Mouse (Mus musculus) heart, postnatal 10 days (tissue): ENCODE results near the gene Impdh1. TPM values are rescaled to one million over a fixed set of nuclear protein-coding genes. Genes with fewer than 3 reads are reported as not detected.

Experiments used
- microRNA-seq, 2 experiments: library from miRNA; unstranded; fragments of <30 nt; microRNA quantifications; one replicate each; pipeline ENCODE4 v1.2.0; 2022
- total RNA-seq, 2 experiments: library from RNA; stranded (reverse); gene quantifications; 2 replicates each; pipeline ENCODE4 v1.2.3; 2021

Impdh1 gene
- total RNA-seq, 2 experiments from 2014 or later: 35.2 to 41.5 TPM

Small RNAs within 50 kb of the gene (microRNA-seq; reads per million reads assigned to microRNA genes)
- 0 reads per million in 2 experiments for gene Gm24303

Other genes with a start within 250 kb of the Impdh1 start
- gene Lep, start 156.1 kb downstream of the Impdh1 start, total RNA-seq: under 1 TPM; 0.29 to 0.60 TPM
- 10 to 100 TPM; 21.0 to 22.5 TPM for gene Rbm28, start 51.4 kb downstream of the Impdh1 start, total RNA-seq
- gene Prrt4, start 36.8 kb downstream of the Impdh1 start, total RNA-seq: 1 to 10 TPM; 6.4 to 6.7 TPM
- 1 to 10 TPM; 7.3 to 9.8 TPM for gene Hilpda, start 56.1 kb upstream of the Impdh1 start, total RNA-seq
- gene Fam71f2, start 63.2 kb upstream of the Impdh1 start, total RNA-seq: not detected
- gene Fam71f1, start 102.8 kb upstream of the Impdh1 start, total RNA-seq: not detected
- gene Calu, start 131.7 kb upstream of the Impdh1 start, total RNA-seq: 100 to 1,000 TPM; 327 to 353 TPM
- gene Opn1sw, start 172.1 kb upstream of the Impdh1 start, total RNA-seq: not detected
- gene Ccdc136, start 179.9 kb upstream of the Impdh1 start, total RNA-seq: 1 to 10 TPM; 6.1 to 7.9 TPM
- 100 to 1,000 TPM; 214 to 246 TPM for gene Flnc, start 216.9 kb upstream of the Impdh1 start, total RNA-seq